11 mouse cellular contexts compared by ENCODE assay signal in genomic region chr8:94696566-94696965, GRCm38 (mm10). TPM values are rescaled to one million over a fixed set of nuclear protein-coding genes. Genes with fewer than 3 reads are reported as not detected.
DNase-seq lines count a peak whose midpoint lies in the region; ATAC-seq lines count a peak whose summit lies in the region.
"Had no signal": no experiment of that assay in that cellular context is flagged by ENCODE, and none has a peak within 500 bp of the region (broad histone marks: within the 10 kb centered on the region; RNA-seq: fewer than 3 reads in every experiment).

No protein-coding gene starts in this region.

- H3K4me1 ChIP-seq in kidney, embryonic 14.5 days (ENCODE audit: control insufficient read depth, insufficient read depth, low read length): peaks cover 5% of the 10 kb centered on the region; the same call in 1 of the 2 replicates
- H3K4me1 ChIP-seq in embryonic facial prominence, embryonic 15.5 days: peaks cover 27% of the 10 kb centered on the region
- H3K4me1 ChIP-seq in intestine, embryonic 15.5 days (replicated peaks): peaks cover 15% of the 10 kb centered on the region
- H3K4me1 ChIP-seq in neural tube, embryonic 13.5 days (replicated peaks): peaks cover 25% of the 10 kb centered on the region

- peak overlapping the region; percentile 80 for H3K4me2 ChIP-seq in kidney, embryonic 14.5 days (replicated peaks; ENCODE audit: low read depth, low read length)
- H3K4me2 ChIP-seq in embryonic facial prominence, embryonic 15.5 days (replicated peaks): no peak overlapping the region; the same call in 1 of the 2 replicates
- H3K4me2 ChIP-seq in intestine, embryonic 15.5 days (replicated peaks): peak overlapping the region; percentile 92
- H3K4me2 ChIP-seq in neural tube, embryonic 13.5 days: peak overlapping the region; percentile 73

- peak overlapping the region; percentile 48; the same call in 1 of the 2 replicates for H3K4me3 ChIP-seq in kidney, embryonic 14.5 days (ENCODE audit: low read length)
- H3K4me3 ChIP-seq in embryonic facial prominence, embryonic 15.5 days (replicated peaks): peak overlapping the region; percentile 48; the same call in 1 of the 2 replicates
- H3K4me3 ChIP-seq in intestine, embryonic 15.5 days (replicated peaks): peak overlapping the region; percentile 54; the same call in 1 of the 2 replicates
- peak overlapping the region; percentile 43; the same call in 1 of the 2 replicates for H3K4me3 ChIP-seq in neural tube, embryonic 13.5 days

- 53% methylated on average over 3 of the region's 3 CpGs for whole genome bisulfite sequencing in kidney, embryonic 14.5 days
- 49% methylated on average over 3 of the region's 3 CpGs for WGBS in embryonic facial prominence, embryonic 15.5 days
- WGBS in intestine, embryonic 15.5 days: 51% methylated on average over 3 of the region's 3 CpGs
- WGBS in neural tube, embryonic 13.5 days: 54% methylated on average over 3 of the region's 3 CpGs

- H3K36me3 ChIP-seq in kidney, embryonic 14.5 days (ENCODE audit: control insufficient read depth, insufficient read depth, low read length): no peaks in the 10 kb centered on the region
- H3K36me3 ChIP-seq in embryonic facial prominence, embryonic 15.5 days: no peaks in the 10 kb centered on the region
- H3K36me3 ChIP-seq in intestine, embryonic 15.5 days: no peaks in the 10 kb centered on the region
- no peaks in the 10 kb centered on the region for H3K36me3 ChIP-seq in neural tube, embryonic 13.5 days

- H3K27ac ChIP-seq in kidney, embryonic 14.5 days (ENCODE audit: low read depth, low read length): no peak overlapping the region
- no peak overlapping the region for H3K27ac ChIP-seq in embryonic facial prominence, embryonic 15.5 days (replicated peaks)
- no peak overlapping the region for H3K27ac ChIP-seq in intestine, embryonic 15.5 days
- H3K27ac ChIP-seq in neural tube, embryonic 13.5 days (replicated peaks): no peak overlapping the region

- peaks cover 49% of the 10 kb centered on the region for H3K27me3 ChIP-seq in kidney, embryonic 14.5 days (ENCODE audit: control insufficient read depth, insufficient read depth, low read length)
- H3K27me3 ChIP-seq in embryonic facial prominence, embryonic 15.5 days: peaks cover 57% of the 10 kb centered on the region
- H3K27me3 ChIP-seq in intestine, embryonic 15.5 days (replicated peaks): peaks cover 24% of the 10 kb centered on the region
- H3K27me3 ChIP-seq in neural tube, embryonic 13.5 days: peaks cover 72% of the 10 kb centered on the region

- intact Hi-C loops in left cerebral cortex, postnatal 4 days (cut with DNase I): no loop called here

- H3K9me3 ChIP-seq in kidney, embryonic 14.5 days (ENCODE audit: control insufficient read depth, low read length): no peaks in the 10 kb centered on the region
- H3K9me3 ChIP-seq in embryonic facial prominence, embryonic 15.5 days (replicated peaks): no peaks in the 10 kb centered on the region
- H3K9me3 ChIP-seq in intestine, embryonic 15.5 days: no peaks in the 10 kb centered on the region
- H3K9me3 ChIP-seq in neural tube, embryonic 13.5 days: no peaks in the 10 kb centered on the region

- no peak for ATAC-seq in kidney, embryonic 14.5 days (ENCODE audit: low FRiP score, low TSS enrichment)
- ATAC-seq in embryonic facial prominence, embryonic 15.5 days (ENCODE audit: insufficient number of reproducible peaks, low FRiP score, low TSS enrichment, low read depth): no peak
- no peak for ATAC-seq in intestine, embryonic 15.5 days
- no peak for ATAC-seq in neural tube, embryonic 13.5 days (ENCODE audit: low read depth)

- DNase-seq in kidney, adult 9 months: no peak
- DNase-seq in thymus, adult 18-20 months: no peak
- no peak for DNase-seq in thymus, postnatal 14 days
- DNase-seq in left cerebral cortex, postnatal 4 days: no peak
- DNase-seq: cerebellum, adult 2 months; heart, postnatal 4 days had no signal

- no peak overlapping the region for H3K9ac ChIP-seq in kidney, embryonic 14.5 days (ENCODE audit: low read depth, low read length)
- no peak overlapping the region for H3K9ac ChIP-seq in embryonic facial prominence, embryonic 15.5 days
- H3K9ac ChIP-seq in intestine, embryonic 15.5 days: no peak overlapping the region; the same call in 1 of the 2 replicates
- H3K9ac ChIP-seq in neural tube, embryonic 13.5 days: no peak overlapping the region

RNA-seq across cellular contexts. Expression of gene Pllp, which starts 0.5 kb away (rescaled TPM):
- polyA plus RNA-seq in kidney, embryonic 14.5 days (2014; fragmentation: Nextera tagmentation; extraction: Ambion mirVana): 13.5 and 19.3 TPM in 2 replicates
- polyA plus RNA-seq in embryonic facial prominence, embryonic 15.5 days (2015; fragmentation: Nextera tagmentation; extraction: Ambion mirVana): 10.9 and 14.2 TPM in 2 replicates
- 42.1 and 47.0 TPM in 2 replicates for polyA plus RNA-seq in intestine, embryonic 15.5 days (2015; fragmentation: Nextera tagmentation; extraction: Ambion mirVana)
- polyA plus RNA-seq in neural tube, embryonic 13.5 days (2015; fragmentation: Nextera tagmentation; extraction: Ambion mirVana): 1.0 and 2.1 TPM in 2 replicates
- 1 to 10 TPM; 7.3 to 8.5 TPM for total RNA-seq in left cerebral cortex, postnatal 4 days (2021)

RNA-seq across cellular contexts. Expression of gene Arl2bp, which starts 30.2 kb away (rescaled TPM):
- 58.7 and 59.7 TPM in 2 replicates for polyA plus RNA-seq in kidney, embryonic 14.5 days (2014; fragmentation: Nextera tagmentation; extraction: Ambion mirVana)
- polyA plus RNA-seq in embryonic facial prominence, embryonic 15.5 days (2015; fragmentation: Nextera tagmentation; extraction: Ambion mirVana): 118 and 120 TPM in 2 replicates
- 118 and 123 TPM in 2 replicates for polyA plus RNA-seq in intestine, embryonic 15.5 days (2015; fragmentation: Nextera tagmentation; extraction: Ambion mirVana)
- polyA plus RNA-seq in neural tube, embryonic 13.5 days (2015; fragmentation: Nextera tagmentation; extraction: Ambion mirVana): 219 and 224 TPM in 2 replicates
- 100 to 1,000 TPM; 134 to 140 TPM for total RNA-seq in left cerebral cortex, postnatal 4 days (2021)

RNA-seq across cellular contexts. Expression of gene Ccl22, which starts 48.8 kb away (rescaled TPM):
- not detected in 2 replicates for polyA plus RNA-seq in kidney, embryonic 14.5 days (2014; fragmentation: Nextera tagmentation; extraction: Ambion mirVana)
- not detected in 2 replicates for polyA plus RNA-seq in embryonic facial prominence, embryonic 15.5 days (2015; fragmentation: Nextera tagmentation; extraction: Ambion mirVana)
- polyA plus RNA-seq in intestine, embryonic 15.5 days (2015; fragmentation: Nextera tagmentation; extraction: Ambion mirVana): not detected in 2 replicates
- polyA plus RNA-seq in neural tube, embryonic 13.5 days (2015; fragmentation: Nextera tagmentation; extraction: Ambion mirVana): not detected in 2 replicates
- not detected for total RNA-seq in left cerebral cortex, postnatal 4 days (2021)
- total RNA-seq: heart, postnatal 4 days; left cerebral cortex, adult 18-20 months had no signal
